Mouse (Mus musculus): ENCODE results near the gene Fbxl13. TPM values are rescaled to one million over a fixed set of nuclear protein-coding genes. Genes with fewer than 3 reads are reported as not detected.

The Fbxl13 gene
- polyA plus RNA-seq, 1 experiment from 2014 or later = 0.18 TPM

DNA sequence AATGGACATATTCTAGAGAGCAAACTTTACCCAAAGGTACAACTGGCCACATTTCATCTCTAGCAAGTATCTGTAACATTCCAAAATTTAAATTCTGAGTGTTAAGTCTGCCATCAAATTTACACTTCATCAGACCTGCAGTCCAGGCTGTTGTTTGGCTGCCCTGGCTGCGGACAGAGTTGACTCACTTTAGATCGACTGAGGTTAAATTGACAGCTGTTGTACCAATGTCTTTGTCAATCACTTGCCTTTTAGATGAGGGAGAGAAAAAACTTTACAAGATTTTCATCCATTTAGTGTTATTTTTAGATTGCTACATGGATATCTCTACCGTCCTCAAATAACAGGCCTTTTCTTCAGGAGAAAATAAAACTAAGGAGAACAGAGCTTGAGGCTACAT, 126.3 kb downstream of the Fbxl13 start:
- 0 out of 2 replicates have a peak, but pooled peaks cover 2% of the 10 kb centered on the region for H3K4me1 ChIP-seq (replicated peaks; ENCODE audit: control insufficient read depth, insufficient read depth, low read length)
- H3K4me2 ChIP-seq (ENCODE audit: low read length) = no peak overlapping the region
- no peak for ATAC-seq
- H3K36me3 ChIP-seq (ENCODE audit: control insufficient read depth, insufficient read depth) = no peaks in the 10 kb centered on the region
- no peak overlapping the region for H3K27ac ChIP-seq (ENCODE audit: low read length)
- WGBS = 85% methylated on average over 3 of the region's 3 CpGs
- H3K9me3 ChIP-seq (ENCODE audit: control insufficient read depth, low read length) = no peaks in the 10 kb centered on the region
- H3K9ac ChIP-seq (replicated peaks; ENCODE audit: low read depth, low read length) = no peak overlapping the region
- H3K4me3 ChIP-seq (replicated peaks; ENCODE audit: low read length) = no peak overlapping the region
- no peaks in the 10 kb centered on the region for H3K27me3 ChIP-seq (replicated peaks; ENCODE audit: control insufficient read depth, insufficient read depth, low read length)

DNA sequence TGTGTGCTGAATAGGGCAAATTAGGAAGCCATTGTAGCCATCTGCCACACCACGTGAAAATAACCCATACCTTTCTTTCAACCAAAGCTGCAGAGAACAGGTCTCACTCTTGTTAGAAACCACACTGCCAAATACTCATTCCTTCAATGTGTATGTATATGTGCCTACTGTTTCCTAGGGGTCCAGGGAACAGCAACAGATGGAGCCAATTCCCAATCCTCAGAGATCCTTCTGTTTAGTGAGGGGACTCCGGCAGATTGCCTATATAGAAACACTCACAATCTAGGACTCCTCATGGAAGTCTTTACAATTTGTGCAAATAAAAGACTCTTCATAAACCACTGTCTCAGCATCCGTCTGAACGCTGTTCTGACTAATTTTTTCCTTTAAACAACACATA, 127.2 kb downstream of the Fbxl13 start:
- Histone ChIP-seq H3K4me2 (ENCODE audit: low read length) (no peak overlapping the region), H3K27ac (ENCODE audit: low read length) (no peak overlapping the region), H3K4me3 (replicated peaks; ENCODE audit: low read length) (no peak overlapping the region), H3K9ac (replicated peaks; ENCODE audit: low read depth, low read length) (no peak overlapping the region), H3K27me3 (replicated peaks; ENCODE audit: control insufficient read depth, insufficient read depth, low read length) (no peaks in the 10 kb centered on the region), H3K4me1 (replicated peaks; ENCODE audit: control insufficient read depth, insufficient read depth, low read length) (0 out of 2 replicates have a peak, but pooled peaks cover 2% of the 10 kb centered on the region), H3K36me3 (ENCODE audit: control insufficient read depth, insufficient read depth) (no peaks in the 10 kb centered on the region), H3K9me3 (ENCODE audit: control insufficient read depth, low read length) (no peaks in the 10 kb centered on the region)
- ATAC-seq = peak; percentile 57
- 58% methylated on average over 4 of the region's 4 CpGs for WGBS

DNA sequence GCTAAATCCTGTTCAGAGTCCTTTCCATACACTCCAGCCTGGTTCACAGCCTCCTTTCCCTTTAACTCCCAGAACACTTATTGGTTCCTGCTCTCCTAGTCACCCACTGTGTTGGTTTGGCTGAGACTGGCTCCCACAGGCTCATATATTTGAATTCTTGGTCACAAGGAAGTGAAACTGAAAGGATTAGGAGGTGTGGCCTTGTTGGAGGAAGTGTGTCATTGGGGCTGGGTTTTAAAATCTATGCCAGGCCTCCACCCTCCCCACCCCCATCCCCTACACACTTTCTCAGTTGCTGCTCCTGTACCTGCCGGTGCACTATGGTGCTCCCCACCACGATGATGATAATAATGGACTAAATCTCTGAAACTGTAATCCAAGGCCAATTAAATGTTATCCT, 127.9 kb downstream of the Fbxl13 start:
- H3K9me3 ChIP-seq (ENCODE audit: control insufficient read depth, low read length) = no peaks in the 10 kb centered on the region
- ATAC-seq = no peak
- H3K36me3 ChIP-seq (ENCODE audit: control insufficient read depth, insufficient read depth) = no peaks in the 10 kb centered on the region

DNA sequence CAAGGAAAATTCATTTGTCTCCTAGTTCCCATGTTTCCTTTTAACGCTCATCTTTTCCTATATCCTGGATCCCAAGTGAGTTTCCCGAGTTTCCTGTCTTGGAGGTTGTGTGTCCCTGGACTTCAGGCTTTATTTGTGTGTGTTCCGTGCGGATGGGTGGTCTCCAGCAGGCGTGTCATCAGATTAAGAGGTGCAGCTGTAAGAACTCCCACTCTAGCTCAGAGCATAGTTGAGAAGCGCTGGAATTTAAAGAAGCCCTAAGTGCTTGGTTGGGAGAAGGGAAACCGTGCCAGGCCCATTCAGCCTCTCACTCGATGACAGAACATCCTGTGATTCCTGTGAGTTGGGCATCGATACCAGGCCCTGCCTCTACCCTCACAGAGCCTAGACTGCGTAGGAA, 132.1 kb downstream of the Fbxl13 start:
- H3K4me2 ChIP-seq (ENCODE audit: low read length) = no peak overlapping the region
- WGBS = 76% methylated on average over 10 of the region's 10 CpGs
- H3K9me3 ChIP-seq (ENCODE audit: control insufficient read depth, low read length) = no peaks in the 10 kb centered on the region
- no peak overlapping the region for H3K27ac ChIP-seq (ENCODE audit: low read length)
- no peak for ATAC-seq
- H3K9ac ChIP-seq (replicated peaks; ENCODE audit: low read depth, low read length) = no peak overlapping the region
- no peaks in the 10 kb centered on the region for H3K27me3 ChIP-seq (replicated peaks; ENCODE audit: control insufficient read depth, insufficient read depth, low read length)
- no peaks in the 10 kb centered on the region for H3K36me3 ChIP-seq (ENCODE audit: control insufficient read depth, insufficient read depth)
- H3K4me1 ChIP-seq (replicated peaks; ENCODE audit: control insufficient read depth, insufficient read depth, low read length) = 0 out of 2 replicates have a peak, but pooled peaks cover 2% of the 10 kb centered on the region
- no peak overlapping the region for H3K4me3 ChIP-seq (replicated peaks; ENCODE audit: low read length)

More for the DNA sequence above, 127.9 kb downstream of the Fbxl13 start:
- Histone ChIP-seq H3K27me3 (replicated peaks; ENCODE audit: control insufficient read depth, insufficient read depth, low read length) (no peaks in the 10 kb centered on the region), H3K4me1 (replicated peaks; ENCODE audit: control insufficient read depth, insufficient read depth, low read length) (0 out of 2 replicates have a peak, but pooled peaks cover 2% of the 10 kb centered on the region), H3K4me3 (replicated peaks; ENCODE audit: low read length) (no peak overlapping the region), H3K27ac (ENCODE audit: low read length) (no peak overlapping the region), H3K4me2 (ENCODE audit: low read length) (no peak overlapping the region), H3K9ac (replicated peaks; ENCODE audit: low read depth, low read length) (no peak overlapping the region)
- WGBS = 89% methylated on average over 2 of the region's 2 CpGs

DNA sequence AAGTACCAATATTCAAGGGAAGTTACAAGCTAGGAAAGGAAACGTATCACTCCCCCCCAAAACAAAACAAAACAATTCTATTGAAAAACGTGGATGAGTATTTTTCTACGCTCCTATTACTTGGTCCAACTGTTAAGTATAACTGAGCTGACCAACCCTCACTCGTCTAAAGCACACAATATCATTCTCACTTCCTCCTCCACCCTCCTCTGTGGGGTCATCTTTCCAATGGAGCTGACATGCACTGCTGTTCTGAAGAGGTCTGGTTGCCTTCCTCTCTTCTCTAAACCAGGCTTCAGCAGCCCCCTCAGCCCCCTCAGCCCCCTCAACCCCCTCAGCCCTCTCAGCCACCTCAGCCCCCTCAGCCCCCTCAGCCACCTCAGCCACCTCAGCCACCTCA, 135.6 kb downstream of the Fbxl13 start:
- no peak for ATAC-seq
- Histone ChIP-seq H3K36me3 (ENCODE audit: control insufficient read depth, insufficient read depth) (no peaks in the 10 kb centered on the region), H3K27me3 (replicated peaks; ENCODE audit: control insufficient read depth, insufficient read depth, low read length) (no peaks in the 10 kb centered on the region), H3K9ac (replicated peaks; ENCODE audit: low read depth, low read length) (no peak overlapping the region), H3K4me1 (replicated peaks; ENCODE audit: control insufficient read depth, insufficient read depth, low read length) (no peaks in the 10 kb centered on the region), H3K4me2 (ENCODE audit: low read length) (no peak overlapping the region), H3K9me3 (ENCODE audit: control insufficient read depth, low read length) (no peaks in the 10 kb centered on the region), H3K4me3 (replicated peaks; ENCODE audit: low read length) (no peak overlapping the region), H3K27ac (ENCODE audit: low read length) (no peak overlapping the region)
- WGBS = 75% methylated on average over 4 of the region's 4 CpGs

DNA sequence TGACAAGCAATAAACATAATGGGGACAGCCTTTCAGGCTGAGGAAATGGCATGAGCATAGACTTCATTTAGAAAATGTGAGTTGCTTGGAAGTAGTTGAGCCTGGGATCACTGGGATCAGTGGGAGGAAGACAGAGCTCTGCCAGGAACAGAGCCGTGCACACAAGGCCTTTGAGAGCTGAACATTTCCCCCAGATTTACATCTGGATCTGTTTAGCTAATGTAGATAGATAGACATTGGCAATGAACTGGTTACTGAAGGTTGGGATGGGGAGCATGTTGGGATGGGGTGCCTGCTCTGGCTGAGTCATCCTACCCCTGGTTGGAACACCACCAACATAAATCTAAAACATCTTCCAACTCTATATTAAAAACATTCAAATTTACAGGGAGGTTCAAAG, 138.5 kb downstream of the Fbxl13 start:
- no peak for ATAC-seq
- no peak overlapping the region for H3K27ac ChIP-seq (ENCODE audit: low read length)
- no peaks in the 10 kb centered on the region for H3K9me3 ChIP-seq (ENCODE audit: control insufficient read depth, low read length)
- H3K9ac ChIP-seq (replicated peaks; ENCODE audit: low read depth, low read length) = no peak overlapping the region
- H3K4me1 ChIP-seq (replicated peaks; ENCODE audit: control insufficient read depth, insufficient read depth, low read length) = no peaks in the 10 kb centered on the region
- H3K4me2 ChIP-seq (ENCODE audit: low read length) = no peak overlapping the region
- WGBS = 83% methylated on average over 1 of the region's 1 CpGs
- H3K36me3 ChIP-seq (ENCODE audit: control insufficient read depth, insufficient read depth) = no peaks in the 10 kb centered on the region
- H3K4me3 ChIP-seq (replicated peaks; ENCODE audit: low read length) = no peak overlapping the region
- no peaks in the 10 kb centered on the region for H3K27me3 ChIP-seq (replicated peaks; ENCODE audit: control insufficient read depth, insufficient read depth, low read length)

DNA sequence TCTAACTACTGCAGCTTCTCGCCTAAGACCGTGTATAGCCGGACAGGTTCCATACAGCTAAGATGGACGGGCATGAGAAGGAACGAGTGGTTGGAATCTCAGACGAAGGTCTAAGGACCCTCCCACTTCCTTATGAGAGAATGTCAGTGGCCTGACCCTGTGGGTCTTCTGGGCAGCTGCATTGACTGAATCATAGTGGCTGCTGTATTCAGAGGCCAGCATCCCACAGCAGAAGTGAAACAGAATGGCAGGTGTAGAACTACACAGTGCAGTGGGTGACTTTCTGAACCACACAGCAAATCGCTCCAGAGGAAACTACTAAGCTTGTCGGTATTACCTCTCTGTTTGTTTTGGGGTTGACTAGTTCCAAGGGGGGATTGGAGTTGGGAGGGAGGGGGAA, 140.3 kb downstream of the Fbxl13 start:
- Histone ChIP-seq H3K9ac (replicated peaks; ENCODE audit: low read depth, low read length) (no peak overlapping the region), H3K4me3 (replicated peaks; ENCODE audit: low read length) (no peak overlapping the region), H3K9me3 (ENCODE audit: control insufficient read depth, low read length) (no peaks in the 10 kb centered on the region), H3K27me3 (replicated peaks; ENCODE audit: control insufficient read depth, insufficient read depth, low read length) (no peaks in the 10 kb centered on the region), H3K4me2 (ENCODE audit: low read length) (no peak overlapping the region), H3K4me1 (replicated peaks; ENCODE audit: control insufficient read depth, insufficient read depth, low read length) (no peaks in the 10 kb centered on the region), H3K36me3 (ENCODE audit: control insufficient read depth, insufficient read depth) (no peaks in the 10 kb centered on the region), H3K27ac (ENCODE audit: low read length) (no peak overlapping the region)
- ATAC-seq = no peak
- 88% methylated on average over 8 of the region's 8 CpGs for whole genome bisulfite sequencing

DNA sequence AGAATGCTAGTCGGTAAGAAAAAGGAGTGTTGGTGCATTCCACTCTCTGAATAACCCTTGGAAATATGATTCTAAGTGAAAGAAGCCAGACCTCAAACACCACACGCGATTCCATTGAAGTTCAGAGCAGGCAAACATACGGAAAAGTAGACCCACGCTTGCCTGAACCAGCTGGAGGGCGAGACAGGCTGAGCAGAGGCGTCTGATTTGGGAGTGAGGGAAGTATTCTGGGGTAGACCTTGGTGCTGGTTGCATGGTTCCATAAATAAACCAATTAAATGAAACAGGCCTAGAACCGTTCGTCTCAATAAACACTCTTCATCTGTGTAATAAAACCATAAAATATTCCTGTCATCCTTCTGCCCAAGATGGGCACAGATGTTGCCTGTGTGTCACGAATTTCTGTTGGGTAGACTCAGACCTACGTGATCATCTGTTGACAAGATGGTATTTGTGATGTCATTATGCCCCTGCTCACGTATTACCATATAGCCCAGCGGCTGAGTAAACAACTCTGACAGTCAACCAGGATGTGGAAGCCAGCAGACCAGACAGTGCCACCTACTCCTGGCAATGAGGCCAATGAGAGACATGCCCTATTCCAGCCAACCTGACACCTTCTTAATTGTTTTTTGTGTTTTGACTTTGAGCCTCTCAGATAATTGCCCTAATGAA, 142.4 kb downstream of the Fbxl13 start:
- Histone ChIP-seq H3K27ac (ENCODE audit: low read length) (no peak overlapping the region), H3K36me3 (ENCODE audit: control insufficient read depth, insufficient read depth) (no peaks in the 10 kb centered on the region), H3K4me2 (ENCODE audit: low read length) (no peak overlapping the region), H3K4me1 (replicated peaks; ENCODE audit: control insufficient read depth, insufficient read depth, low read length) (no peaks in the 10 kb centered on the region), H3K9ac (replicated peaks; ENCODE audit: low read depth, low read length) (no peak overlapping the region), H3K27me3 (replicated peaks; ENCODE audit: control insufficient read depth, insufficient read depth, low read length) (no peaks in the 10 kb centered on the region), H3K9me3 (ENCODE audit: control insufficient read depth, low read length) (no peaks in the 10 kb centered on the region), H3K4me3 (replicated peaks; ENCODE audit: low read length) (no peak overlapping the region)
- no peak for ATAC-seq
- 89% methylated on average over 13 of the region's 13 CpGs for WGBS

DNA sequence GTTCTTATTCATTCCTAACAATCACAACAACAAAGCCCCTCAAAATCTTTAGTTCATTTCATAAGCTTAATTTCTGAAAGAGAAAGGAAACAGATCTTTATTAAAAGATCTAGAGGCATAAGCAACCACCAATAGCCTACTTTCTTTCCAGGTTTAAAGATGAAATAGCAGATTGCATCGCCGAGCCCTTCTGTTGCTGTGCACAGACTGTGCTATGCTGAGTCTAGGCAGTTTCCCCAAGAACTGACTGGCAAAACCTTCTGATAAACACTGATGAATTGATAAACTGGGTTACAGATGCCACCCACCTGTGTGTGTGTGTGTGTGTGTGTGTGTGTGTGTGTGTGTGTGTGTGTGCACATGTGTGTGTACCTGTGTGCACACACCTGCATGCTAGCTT, 144.5 kb downstream of the Fbxl13 start:
- Histone ChIP-seq H3K27ac (ENCODE audit: low read length) (no peak overlapping the region), H3K27me3 (replicated peaks; ENCODE audit: control insufficient read depth, insufficient read depth, low read length) (no peaks in the 10 kb centered on the region), H3K36me3 (ENCODE audit: control insufficient read depth, insufficient read depth) (no peaks in the 10 kb centered on the region), H3K4me1 (replicated peaks; ENCODE audit: control insufficient read depth, insufficient read depth, low read length) (no peaks in the 10 kb centered on the region), H3K4me3 (replicated peaks; ENCODE audit: low read length) (no peak overlapping the region), H3K4me2 (ENCODE audit: low read length) (no peak overlapping the region), H3K9me3 (ENCODE audit: control insufficient read depth, low read length) (no peaks in the 10 kb centered on the region), H3K9ac (replicated peaks; ENCODE audit: low read depth, low read length) (no peak overlapping the region)
- 76% methylated on average over 2 of the region's 2 CpGs for WGBS
- ATAC-seq = peak; percentile 79

DNA sequence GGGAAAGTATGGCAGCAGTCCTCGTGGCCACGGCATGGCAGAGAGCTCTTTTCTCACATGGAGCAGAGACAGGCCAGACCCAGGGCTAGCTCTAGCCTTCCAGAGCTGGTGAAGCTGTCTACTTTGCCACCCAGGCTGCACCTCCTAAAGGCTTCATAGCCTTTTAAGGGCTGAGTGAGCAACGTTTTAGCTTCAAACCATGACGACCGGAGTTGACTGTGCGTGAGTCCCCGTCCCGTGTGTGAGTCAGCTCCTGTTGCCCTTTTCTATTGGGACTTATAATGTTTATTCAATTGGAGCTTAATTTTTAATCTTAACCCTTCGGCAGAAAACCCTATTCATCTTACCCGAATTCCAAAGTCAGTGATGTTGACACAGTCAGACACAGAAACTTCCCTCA, 145.3 kb downstream of the Fbxl13 start:
- no peaks in the 10 kb centered on the region for H3K36me3 ChIP-seq (ENCODE audit: control insufficient read depth, insufficient read depth)
- H3K4me2 ChIP-seq (ENCODE audit: low read length) = no peak overlapping the region
- 78% methylated on average over 10 of the region's 10 CpGs for WGBS
- peak overlapping the region; percentile 20; the same call in 1 of the 2 replicates for H3K27ac ChIP-seq (ENCODE audit: low read length)
- no peaks in the 10 kb centered on the region for H3K27me3 ChIP-seq (replicated peaks; ENCODE audit: control insufficient read depth, insufficient read depth, low read length)
- no peak for ATAC-seq
- no peak overlapping the region for H3K4me3 ChIP-seq (replicated peaks; ENCODE audit: low read length)
- no peak overlapping the region for H3K9ac ChIP-seq (replicated peaks; ENCODE audit: low read depth, low read length)
- H3K4me1 ChIP-seq (replicated peaks; ENCODE audit: control insufficient read depth, insufficient read depth, low read length) = no peaks in the 10 kb centered on the region
- no peaks in the 10 kb centered on the region for H3K9me3 ChIP-seq (ENCODE audit: control insufficient read depth, low read length)
